Mouse (Mus musculus) erythroblast, embryonic 14.5 days (primary cell): ENCODE results near the gene Trappc13.

ENCODE experiments used
- GATA1 ChIP-seq: IDR thresholded peaks from 2 replicates; pipeline ENCODE4 v1.6.1; 2012; ENCODE audit warnings: low read length, inconsistent platforms, mixed read lengths
- TAL1 ChIP-seq: IDR thresholded peaks from 3 replicates; pipeline ENCODE4 v1.6.1; 2012; ENCODE audit warnings: low read length, inconsistent platforms, mixed read lengths

GRCm38 (mm10) chr13:104179176-104179888 is 1.1 kb upstream of the Trappc13 start:
- TF ChIP-seq TAL1 (peak; percentile 59; the same call in 2 of the 3 replicates), GATA1 (peak; percentile 76)
